Comparison of ENCODE assay signal across 17 mouse cellular contexts in genomic region chr19:3497216-3497615, GRCm38 (mm10).
DNase-seq lines count a peak whose midpoint lies in the region; ATAC-seq and TF ChIP-seq lines count a peak whose summit lies in the region.
"Had no signal": no experiment of that assay in that cellular context is flagged by ENCODE, and none has a peak within 500 bp of the region (broad histone marks: within the 10 kb centered on the region; RNA-seq: fewer than 3 reads in every experiment).

No protein-coding gene starts in this region.

- DNase-seq in heart, adult 2 months = no peak
- no peak for DNase-seq in lung, postnatal 0 days (ENCODE audit: low spot score)
- no peak for DNase-seq in lung, postnatal 36 days
- DNase-seq in A20 (ENCODE audit: low read depth, low spot score) = peak; percentile 34
- DNase-seq in splenic B cell, adult 2 months (ENCODE audit: low read depth, low spot score) = peak; percentile 21
- DNase-seq in forebrain, embryonic 14.5 days (ENCODE audit: low spot score) = no peak
- no peak for DNase-seq in heart, postnatal 4 days
- DNase-seq: adrenal gland, postnatal 25 days; cerebellum, adult 8-10 months; heart, adult 18-20 months; lung, embryonic 14.5 days; right cerebral cortex, adult 18-20 months had no signal

- peaks cover 9% of the 10 kb centered on the region for H3K36me3 ChIP-seq in heart, adult 2 months (ENCODE audit: control insufficient read depth, insufficient read depth, low read length)
- H3K36me3 ChIP-seq in heart, embryonic 12.5 days = peaks cover 70% of the 10 kb centered on the region
- H3K36me3 ChIP-seq in lung, postnatal 0 days (ENCODE audit: insufficient read depth, low read length) = peaks cover 39% of the 10 kb centered on the region
- peaks cover 24% of the 10 kb centered on the region for H3K36me3 ChIP-seq in splenic B cell, adult 2 months (ENCODE audit: control insufficient read depth, insufficient read depth, low read length, poor library complexity, severe bottlenecking)
- H3K36me3 ChIP-seq in forebrain, embryonic 14.5 days (ENCODE audit: control insufficient read depth, insufficient read depth, low read length) = peaks cover 72% of the 10 kb centered on the region

- 96% methylated on average over 3 of the region's 3 CpGs for WGBS in heart, adult 2 months
- 88% methylated on average over 3 of the region's 3 CpGs for WGBS in heart, embryonic 12.5 days
- WGBS in lung, postnatal 0 days = 94% methylated on average over 3 of the region's 3 CpGs
- 96% methylated on average over 3 of the region's 3 CpGs for WGBS in forebrain, embryonic 14.5 days

- H3K4me1 ChIP-seq in heart, adult 2 months (ENCODE audit: control insufficient read depth, insufficient read depth, low read length) = no peaks in the 10 kb centered on the region
- 0 out of 2 replicates have a peak, but pooled peaks cover 6% of the 10 kb centered on the region for H3K4me1 ChIP-seq in heart, embryonic 12.5 days (replicated peaks)
- no peaks in the 10 kb centered on the region for H3K4me1 ChIP-seq in lung, postnatal 0 days (ENCODE audit: insufficient read depth, low read depth, low read length)
- H3K4me1 ChIP-seq in forebrain, embryonic 14.5 days (ENCODE audit: control insufficient read depth, insufficient read depth, low read length) = no peaks in the 10 kb centered on the region
- H3K4me1 ChIP-seq: embryonic facial prominence, embryonic 12.5 days; midbrain, embryonic 15.5 days had no signal

- H3K79me2 ChIP-seq in heart, adult 2 months (replicated peaks; ENCODE audit: control insufficient read depth, insufficient read depth, low read length) = no peaks in the 10 kb centered on the region; the same call in 1 of the 2 replicates

- no peak for TF ChIP-seq POLR2A in heart, adult 2 months (IDR thresholded peaks at IDR 0.05; ENCODE audit: insufficient read depth, low read depth, low read length)

- no peaks in the 10 kb centered on the region for H3K9me3 ChIP-seq in heart, embryonic 12.5 days (replicated peaks)
- H3K9me3 ChIP-seq in lung, postnatal 0 days (ENCODE audit: low read length) = no peaks in the 10 kb centered on the region
- H3K9me3 ChIP-seq in forebrain, embryonic 14.5 days (replicated peaks; ENCODE audit: control insufficient read depth, low read length) = no peaks in the 10 kb centered on the region
- H3K9me3 ChIP-seq: embryonic facial prominence, embryonic 12.5 days; midbrain, embryonic 15.5 days had no signal

- no peak overlapping the region for H3K4me3 ChIP-seq in heart, adult 2 months
- H3K4me3 ChIP-seq in heart, embryonic 12.5 days = no peak overlapping the region
- no peak overlapping the region for H3K4me3 ChIP-seq in lung, postnatal 0 days (ENCODE audit: low read depth, low read length)
- H3K4me3 ChIP-seq in forebrain, embryonic 14.5 days (ENCODE audit: low read depth, low read length) = no peak overlapping the region
- H3K4me3 ChIP-seq: embryonic facial prominence, embryonic 12.5 days; midbrain, embryonic 15.5 days had no signal

- peak; percentile 46 for TF ChIP-seq CTCF in heart, adult 2 months (IDR thresholded peaks at IDR 0.05)
- TF ChIP-seq CTCF in lung, postnatal 0 days (IDR thresholded peaks at IDR 0.05) = peak; percentile 37

- no peak for TF ChIP-seq EP300 in heart, adult 2 months (IDR thresholded peaks at IDR 0.05; ENCODE audit: insufficient read depth, low read depth, low read length)
- no peak for TF ChIP-seq EP300 in lung, postnatal 0 days (IDR thresholded peaks at IDR 0.05)

- H3K4me2 ChIP-seq in heart, embryonic 12.5 days = no peak overlapping the region
- no peak overlapping the region for H3K4me2 ChIP-seq in lung, postnatal 0 days (replicated peaks; ENCODE audit: low read depth, low read length)
- no peak overlapping the region for H3K4me2 ChIP-seq in forebrain, embryonic 14.5 days (ENCODE audit: low read length)
- H3K4me2 ChIP-seq: embryonic facial prominence, embryonic 12.5 days; lung, embryonic 14.5 days; midbrain, embryonic 15.5 days had no signal

- intact Hi-C loops in heart, adult 2 months (cut with DNase I) = no loop called here

- no peak overlapping the region for H3K9ac ChIP-seq in heart, adult 2 months (ENCODE audit: low read depth, low read length)
- H3K9ac ChIP-seq in heart, embryonic 12.5 days = no peak overlapping the region
- no peak overlapping the region for H3K9ac ChIP-seq in lung, postnatal 0 days (replicated peaks; ENCODE audit: low read depth)
- H3K9ac ChIP-seq in forebrain, embryonic 14.5 days (ENCODE audit: low read length) = no peak overlapping the region
- H3K9ac ChIP-seq: embryonic facial prominence, embryonic 12.5 days; lung, embryonic 14.5 days; midbrain, embryonic 15.5 days had no signal

- no peaks in the 10 kb centered on the region for H3K27me3 ChIP-seq in heart, adult 2 months (ENCODE audit: control insufficient read depth, insufficient read depth, low read length)
- H3K27me3 ChIP-seq in heart, embryonic 12.5 days (replicated peaks) = no peaks in the 10 kb centered on the region
- H3K27me3 ChIP-seq in lung, postnatal 0 days (replicated peaks; ENCODE audit: insufficient read depth, low read length) = no peaks in the 10 kb centered on the region
- H3K27me3 ChIP-seq in splenic B cell, adult 2 months (ENCODE audit: control insufficient read depth, insufficient read depth, low read length, poor library complexity, severe bottlenecking) = no peaks in the 10 kb centered on the region
- H3K27me3 ChIP-seq in forebrain, embryonic 14.5 days (replicated peaks; ENCODE audit: control insufficient read depth, insufficient read depth, low read length) = no peaks in the 10 kb centered on the region
- H3K27me3 ChIP-seq: embryonic facial prominence, embryonic 12.5 days; midbrain, embryonic 15.5 days had no signal

- no peak for ATAC-seq in heart, embryonic 12.5 days (ENCODE audit: insufficient number of reproducible peaks, low FRiP score)
- no peak for ATAC-seq in lung, postnatal 0 days
- no peak for ATAC-seq in forebrain, embryonic 14.5 days
- ATAC-seq: activated CD4-positive, CD25-positive, alpha-beta regulatory T cell, adult 4 months; forebrain, embryonic 16.5 days; midbrain, embryonic 15.5 days had no signal

- no peak overlapping the region for H3K27ac ChIP-seq in heart, adult 2 months
- H3K27ac ChIP-seq in heart, embryonic 12.5 days (ENCODE audit: poor library complexity, severe bottlenecking) = no peak overlapping the region
- no peak overlapping the region for H3K27ac ChIP-seq in lung, postnatal 0 days (ENCODE audit: low read length)
- H3K27ac ChIP-seq in forebrain, embryonic 14.5 days (ENCODE audit: low read depth, low read length) = no peak overlapping the region
- H3K27ac ChIP-seq: embryonic facial prominence, embryonic 12.5 days; midbrain, embryonic 15.5 days had no signal

Comparison
In these comparisons a context has a peak if more than half of its experiments do, and no peak if none do; other contexts are left out.
1. DNase-seq: peak in A20 (single experiment) and splenic B cell, adult 2 months (single experiment); none in heart, adult 2 months (0 of 2), lung, postnatal 0 days (single experiment), lung, postnatal 36 days (single experiment), forebrain, embryonic 14.5 days (single experiment) and heart, postnatal 4 days (single experiment).